Mouse (Mus musculus) embryonic fibroblast, embryonic 13.5 days (primary cell): ENCODE results near the gene Aldh1b1.

Source experiments
- CTCF ChIP-seq: IDR thresholded peaks from 2 replicates; pipeline ENCODE4 v1.5.1; 2011; ENCODE audit warnings: mild to moderate bottlenecking, control low read depth, low read length, moderate library complexity, borderline replicate concordance; ENCODE audit not compliant: insufficient read depth
- POLR2A ChIP-seq: IDR thresholded peaks from 2 replicates; pipeline ENCODE4 v1.6.1; 2011; ENCODE audit warnings: low read depth, mild to moderate bottlenecking, control low read depth, low read length, moderate library complexity

DNA sequence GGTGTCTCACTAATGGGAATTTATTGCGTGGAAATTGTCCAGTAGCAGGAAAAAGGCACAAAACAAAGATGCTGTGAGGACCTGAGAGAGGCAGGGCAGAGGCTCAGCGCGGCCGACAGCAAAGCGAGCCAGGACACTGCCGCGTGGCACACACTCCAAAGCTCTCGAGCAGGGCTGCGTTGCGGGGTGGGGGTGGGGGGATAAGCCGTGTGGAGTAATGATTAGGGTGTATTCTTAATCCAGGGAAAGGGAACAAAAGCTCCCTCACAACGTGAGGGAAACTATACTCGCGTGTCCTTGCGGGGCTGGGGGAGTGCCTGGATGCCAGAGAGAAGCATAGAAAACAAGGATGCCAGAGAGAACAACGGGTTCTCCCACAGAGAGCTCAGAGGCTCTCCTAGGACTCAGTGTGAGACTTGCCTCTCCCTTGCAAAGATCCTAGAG, 33.7 kb upstream of the Aldh1b1 start:
- TF ChIP-seq CTCF (no peak), POLR2A (no peak)
